Mouse (Mus musculus) heart, adult 2 months (tissue): ENCODE results near the gene Fancc. TPM values are rescaled to one million over a fixed set of nuclear protein-coding genes. Genes with fewer than 3 reads are reported as not detected.

Source experiments
- DNase-seq, 2 experiments: peaks; one replicate each; pipeline ENCODE4 v3.0.0; 2021
- H3K27ac ChIP-seq: fragments of 200-600 bp; 2 replicates; pipeline ENCODE4 v1.8.1; 2022
- H3K27me3 ChIP-seq: fragments of 200-500 bp; 2 replicates; pipeline ENCODE4 v1.6.1; 2012; ENCODE audit warnings: mild to moderate bottlenecking, low read length, inconsistent platforms, mixed read lengths; ENCODE audit not compliant: control insufficient read depth, insufficient read depth
- H3K36me3 ChIP-seq: fragments of 200-500 bp; 2 replicates; pipeline ENCODE4 v1.6.1; 2012; ENCODE audit warnings: low read length, inconsistent platforms; ENCODE audit not compliant: control insufficient read depth, insufficient read depth
- H3K4me1 ChIP-seq: fragments of 200-500 bp; 2 replicates; pipeline ENCODE4 v1.6.1; 2011; ENCODE audit warnings: low read length; ENCODE audit not compliant: control insufficient read depth, insufficient read depth
- H3K4me3 ChIP-seq: fragments of 200-600 bp; 2 replicates; pipeline ENCODE4 v1.8.1; 2022
- H3K79me2 ChIP-seq: fragments of 200-500 bp; replicated peaks from 2 replicates; pipeline ENCODE4 v1.6.1; 2012; ENCODE audit warnings: mild to moderate bottlenecking, inconsistent platforms, low read length, moderate library complexity, mixed read lengths; ENCODE audit not compliant: control insufficient read depth, insufficient read depth
- H3K9ac ChIP-seq: fragments of 200-500 bp; 2 replicates; pipeline ENCODE4 v1.6.1; 2012; ENCODE audit warnings: low read depth, mild to moderate bottlenecking, control low read depth, inconsistent platforms, low read length, mixed read lengths
- CTCF ChIP-seq: fragments of 200-600 bp; IDR thresholded peaks from 2 replicates; pipeline ENCODE4 v1.8.1; 2022; ENCODE audit warnings: antibody characterized with exemption, mild to moderate bottlenecking, moderate library complexity
- EP300 ChIP-seq: fragments of 200-500 bp; IDR thresholded peaks from 2 replicates; pipeline ENCODE4 v1.6.1; 2011; ENCODE audit warnings: low read depth, low read length, control low read depth; ENCODE audit not compliant: insufficient read depth
- POLR2A ChIP-seq: fragments of 200-500 bp; IDR thresholded peaks from 2 replicates; pipeline ENCODE4 v1.6.1; 2011; ENCODE audit warnings: mild to moderate bottlenecking, low read depth, low read length, control low read depth; ENCODE audit not compliant: insufficient read depth
- WGBS: fragments of 180-500 bp; shearing (Covaris S2); methylation state at CpG from one replicate; pipeline ENCODE4 v1.1.7; 2018; 5-methylcytosine and 5-hydroxymethylcytosine counted together
- intact Hi-C: fragments of 180-260 bp; cut with DNase I; formaldehyde crosslinking; loops from one replicate; pipeline ENCODE4 v1.15.1; 2025
- polyA plus RNA-seq: library from polyadenylated mRNA; depleted of rRNA; stranded (reverse); fragments of >200 nt; gene quantifications from 2 replicates; pipeline ENCODE4 v1.2.3, GENCODE M21; 2012
- total RNA-seq, 2 experiments: library from RNA; stranded (reverse); gene quantifications; 2 replicates each; pipeline ENCODE4 v1.2.3; 2021

Gene Fancc
- total and polyA plus RNA-seq, 3 experiments = 3.3 to 3.7 (median 3.6) TPM

DNA sequence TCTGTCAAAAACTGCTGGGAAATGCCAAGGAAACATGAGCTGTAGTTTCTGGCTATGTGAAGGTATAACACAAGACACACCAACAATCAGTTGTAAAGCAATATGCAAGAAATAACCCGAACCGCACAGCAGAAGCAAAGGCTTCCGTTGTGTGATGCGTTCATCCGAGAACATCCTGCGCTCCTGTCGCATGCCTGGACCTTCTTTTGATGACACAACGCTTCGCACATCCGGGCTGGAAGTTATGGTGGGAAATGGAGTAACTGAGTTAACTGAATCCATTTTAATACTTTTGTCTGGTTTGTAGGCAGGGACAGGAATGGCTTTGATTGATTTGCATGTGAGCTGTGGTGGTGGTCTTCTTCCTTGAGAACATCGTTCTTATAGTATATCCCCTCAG lies 249.4 kb downstream of the Fancc start:
- no peak for DNase-seq
- Histone ChIP-seq H3K79me2 (peaks cover 14% of the 10 kb centered on the region), H3K36me3 (peaks cover 61% of the 10 kb centered on the region), H3K9ac (no peak overlapping the region), H3K27me3 (no peaks in the 10 kb centered on the region), H3K4me1 (peaks cover 40% of the 10 kb centered on the region), H3K27ac (peak overlapping the region; percentile 87), H3K4me3 (peak overlapping the region; percentile 25)
- intact Hi-C loops = loop anchor here (2.0 to 10.0 kb wide), 2 partner anchors 31 to 317 kb away; no protein-coding TSS in a partner anchor
- WGBS = 55% methylated on average over 11 of the region's 11 CpGs
- TF ChIP-seq POLR2A = no peak
- no peak for TF ChIP-seq EP300
- no peak for TF ChIP-seq CTCF

DNA sequence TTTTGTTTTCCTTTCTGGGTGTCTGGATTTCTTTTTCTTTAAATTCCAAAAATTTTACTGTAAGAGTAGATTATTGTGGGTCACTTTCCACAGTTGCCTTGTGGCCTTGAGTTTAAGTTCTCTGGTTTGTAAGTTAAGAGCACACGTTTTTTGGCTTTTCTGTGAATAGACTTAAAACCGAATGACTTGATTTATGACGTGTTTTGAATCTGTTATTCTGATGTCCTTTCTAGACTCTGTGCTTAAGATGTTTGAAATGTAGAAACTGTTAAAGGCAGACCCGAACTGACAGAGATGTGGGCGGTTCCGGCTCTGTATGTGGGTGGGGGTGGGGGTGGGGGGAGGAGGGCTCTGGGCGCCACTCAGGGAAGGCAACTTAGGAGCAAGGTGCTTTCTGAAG lies 250.0 kb downstream of the Fancc start:
- intact Hi-C loops = loop anchor here (2.0 to 10.0 kb wide), 2 partner anchors 32 to 318 kb away; no protein-coding TSS in a partner anchor
- no peak for DNase-seq
- WGBS = 39% methylated on average over 7 of the region's 7 CpGs
- no peak overlapping the region for H3K9ac ChIP-seq
- peak overlapping the region; percentile 25 for H3K4me3 ChIP-seq
- peak overlapping the region; percentile 87 for H3K27ac ChIP-seq
- TF ChIP-seq POLR2A (no peak), EP300 (no peak), CTCF (no peak)
- H3K4me1 ChIP-seq = peaks cover 40% of the 10 kb centered on the region
- no peaks in the 10 kb centered on the region for H3K27me3 ChIP-seq
- peaks cover 12% of the 10 kb centered on the region for H3K79me2 ChIP-seq
- H3K36me3 ChIP-seq = peaks cover 59% of the 10 kb centered on the region

DNA sequence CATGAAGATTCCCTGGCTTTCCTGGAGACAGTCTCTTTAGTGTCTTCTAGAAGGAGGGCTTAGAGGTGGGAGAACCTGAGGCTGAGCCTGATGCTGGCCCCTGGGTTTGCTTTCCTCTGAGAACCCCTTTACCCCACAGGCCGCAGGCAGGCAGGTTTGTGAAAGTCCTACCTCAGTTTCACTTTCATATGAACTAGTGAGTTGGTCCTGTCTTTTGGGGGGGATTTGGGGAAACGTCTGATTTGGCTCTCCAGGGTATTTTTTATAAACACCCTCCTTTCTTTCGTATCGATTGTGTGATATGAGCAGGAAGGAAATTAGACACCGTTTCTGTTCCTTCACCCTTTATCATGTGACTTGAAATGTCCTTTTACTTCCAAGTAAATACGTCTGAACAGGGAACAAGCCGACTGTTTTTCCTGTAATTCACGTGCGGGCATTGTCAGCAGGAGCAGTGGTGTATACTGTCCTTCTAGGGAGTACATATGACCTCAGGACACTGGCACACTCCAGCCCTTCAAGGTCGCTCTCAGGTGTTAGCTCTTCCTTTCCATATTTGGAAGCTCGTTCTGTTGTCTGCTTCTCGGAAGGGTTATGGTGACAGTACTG lies 250.6 kb downstream of the Fancc start:
- Histone ChIP-seq H3K9ac (peak overlapping the region; percentile 65), H3K27me3 (no peaks in the 10 kb centered on the region), H3K27ac (peak overlapping the region; percentile 87), H3K79me2 (peaks cover 8% of the 10 kb centered on the region), H3K4me3 (peak overlapping the region; percentile 25), H3K4me1 (peaks cover 42% of the 10 kb centered on the region), H3K36me3 (peaks cover 59% of the 10 kb centered on the region)
- 8% methylated on average over 12 of the region's 12 CpGs for WGBS
- no peak for TF ChIP-seq POLR2A
- TF ChIP-seq EP300 = 0 out of 2 replicates have a peak, but pooled peaks have one; percentile 44
- intact Hi-C loops = loop anchor here (2.0 to 10.0 kb wide), 2 partner anchors 32 to 318 kb away; no protein-coding TSS in a partner anchor
- DNase-seq = peak in 1 of 2 experiments; percentile 54

DNA sequence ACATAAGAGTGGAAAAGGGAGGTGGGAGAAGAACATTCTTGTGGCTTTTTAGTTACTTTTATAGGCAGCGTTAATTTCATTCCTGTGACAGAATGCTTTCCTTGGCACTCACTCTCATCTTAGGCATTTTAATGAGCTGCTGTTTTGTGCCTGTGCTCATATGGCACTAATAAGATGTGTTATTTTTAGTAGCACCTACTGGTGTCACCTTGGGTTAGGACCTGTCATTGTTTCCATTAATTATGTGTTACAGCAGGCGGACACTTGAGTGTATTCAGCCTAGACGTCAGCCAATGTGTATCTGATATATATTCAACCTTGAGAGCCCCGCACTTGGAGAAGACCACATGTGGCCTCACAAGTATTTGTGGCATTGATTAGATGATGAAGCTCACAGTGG lies 251.3 kb downstream of the Fancc start:
- TF ChIP-seq POLR2A (no peak), EP300 (no peak), CTCF (no peak)
- Histone ChIP-seq H3K27ac (peak overlapping the region; percentile 87), H3K27me3 (no peaks in the 10 kb centered on the region), H3K79me2 (peaks cover 8% of the 10 kb centered on the region), H3K4me1 (peaks cover 39% of the 10 kb centered on the region), H3K4me3 (peak overlapping the region; percentile 25), H3K9ac (no peak overlapping the region), H3K36me3 (peaks cover 55% of the 10 kb centered on the region)
- intact Hi-C loops = loop anchor here (2.0 to 10.0 kb wide), 2 partner anchors 33 to 319 kb away; no protein-coding TSS in a partner anchor
- 33% methylated on average over 4 of the region's 4 CpGs for WGBS
- DNase-seq = peak in 1 of 2 experiments; percentile 22

DNA sequence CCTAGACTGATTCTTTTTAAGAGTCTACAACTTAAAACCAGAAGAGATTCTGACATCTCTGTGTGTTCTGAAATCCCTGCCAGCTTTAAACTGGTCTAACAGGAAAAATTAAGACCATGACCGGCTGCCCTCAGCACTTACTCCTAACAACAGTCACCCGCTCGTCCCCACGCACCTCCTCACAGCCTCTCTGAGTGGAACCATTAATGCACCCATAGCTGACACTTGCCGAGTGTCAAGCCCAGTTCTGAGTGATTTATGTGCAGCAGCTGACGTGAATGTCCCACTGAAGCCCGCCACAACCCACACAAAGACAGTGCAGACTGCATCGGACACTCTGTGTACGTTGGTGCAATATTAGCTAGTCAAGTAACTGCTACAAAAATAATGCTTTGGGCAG lies 251.9 kb downstream of the Fancc start:
- 39% methylated on average over 9 of the region's 9 CpGs for WGBS
- H3K4me1 ChIP-seq = peaks cover 34% of the 10 kb centered on the region
- peak in 1 of 2 experiments; percentile 31 for DNase-seq

DNA sequence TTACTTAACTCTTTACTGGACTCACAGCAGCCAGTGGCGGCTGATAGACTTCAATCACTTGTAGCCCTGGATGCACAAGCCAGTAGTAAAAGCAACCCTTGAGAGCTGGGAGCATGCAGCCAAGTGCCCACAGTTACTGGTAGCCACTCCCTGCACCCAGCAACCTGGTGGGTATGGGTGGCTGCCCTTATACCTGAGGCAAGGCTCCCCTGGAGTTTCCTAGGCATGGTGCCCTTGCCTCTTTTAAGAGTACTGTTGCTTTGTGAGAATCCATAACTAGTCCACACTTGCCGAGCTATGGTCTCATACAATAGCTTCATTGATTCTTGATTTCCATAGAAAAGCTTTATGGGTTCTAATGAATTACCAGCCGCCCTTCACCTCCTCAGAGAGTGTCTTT lies 252.7 kb downstream of the Fancc start:
- Histone ChIP-seq H3K27me3 (no peaks in the 10 kb centered on the region), H3K36me3 (peaks cover 43% of the 10 kb centered on the region), H3K4me1 (peaks cover 30% of the 10 kb centered on the region), H3K27ac (peak overlapping the region; percentile 87), H3K79me2 (peaks cover 8% of the 10 kb centered on the region), H3K9ac (peak overlapping the region; percentile 70), H3K4me3 (peak overlapping the region; percentile 13)
- TF ChIP-seq CTCF (no peak), POLR2A (no peak), EP300 (no peak)
- intact Hi-C loops = loop anchor here (5.0 to 10.0 kb wide), 2 partner anchors 107 to 320 kb away; no protein-coding TSS in a partner anchor
- 75% methylated on average over 3 of the region's 3 CpGs for WGBS
- peak in 1 of 2 experiments; percentile 34 for DNase-seq

More for the DNA sequence above, 251.9 kb downstream of the Fancc start:
- TF ChIP-seq CTCF (no peak), POLR2A (peak; percentile 32; the same call in 1 of the 2 replicates)
- Histone ChIP-seq H3K9ac (peak overlapping the region; percentile 49), H3K79me2 (peaks cover 8% of the 10 kb centered on the region), H3K36me3 (peaks cover 50% of the 10 kb centered on the region), H3K27ac (peak overlapping the region; percentile 87), H3K27me3 (no peaks in the 10 kb centered on the region), H3K4me3 (peak overlapping the region; percentile 13)
- intact Hi-C loops = loop anchor here (10.0 kb wide), 1 partner anchor 320 kb away; no protein-coding TSS in a partner anchor
